Mouse (Mus musculus) cerebellum, postnatal 36 days (tissue): ENCODE measurements around the gene Hist1h2bm.
A peak's percentile ranks its signal among the peaks of the same experiment; 100 is the strongest.
"Not testable (repeated sequence)": the region's sequence is repeated elsewhere in the genome, so short reads cannot be mapped to it uniquely, and the experiment has no call there.

Experiments used
- DNase-seq, 2 experiments: peaks; one replicate each; pipeline ENCODE4 v3.0.0; 2021 to 2022; ENCODE audit warnings: mixed read lengths in 2 of 2

The Hist1h2bm gene

GRCm38 (mm10) chr13:21721757-21722372 is at the start of gene Hist1h2bm:
TSS of gene Hist1h2bm (plus strand) at chr13:21722044.
- DNase-seq: peak; percentile 42 to 66

- DNase-seq: no peak
Observed at GRCm38 (mm10) chr13:21677305-21677704, 44.5 kb upstream of the Hist1h2bm start, which contains the start of gene Olfr1360. TSS of gene Olfr1360 (minus strand) at chr13:21677405.

- DNase-seq: no peak
Observed at GRCm38 (mm10) chr13:21697811-21698210, 24.0 kb upstream of the Hist1h2bm start, which contains the start of gene Olfr1359. TSS of gene Olfr1359 (plus strand) at chr13:21698111.

- DNase-seq: no peak
Observed at GRCm38 (mm10) chr13:21706669-21707068, 15.2 kb upstream of the Hist1h2bm start.

- peak; percentile 86 to 91 for DNase-seq
Observed at GRCm38 (mm10) chr13:21710031-21710711, 11.7 kb upstream of the Hist1h2bm start.

GRCm38 (mm10) chr13:21710821-21711525 is 10.9 kb upstream of the Hist1h2bm start:
- peak; percentile 76 to 88 for DNase-seq

- DNase-seq: no peak
Observed at GRCm38 (mm10) chr13:21711698-21712097, 10.1 kb upstream of the Hist1h2bm start.

- peak; percentile 63 to 77 for DNase-seq
Observed at GRCm38 (mm10) chr13:21714725-21715124, 7.1 kb upstream of the Hist1h2bm start.

- no peak for DNase-seq
Observed at GRCm38 (mm10) chr13:21715131-21715863, 6.5 kb upstream of the Hist1h2bm start.

GRCm38 (mm10) chr13:21715864-21716539 is 5.8 kb upstream of the Hist1h2bm start, which contains the start of the genes Hist1h2bl and Hist1h2ai:
TSS of gene Hist1h2bl (minus strand) at chr13:21716143.
TSS of gene Hist1h2ai (plus strand) at chr13:21716422.
- peak; percentile 67 to 90 for DNase-seq

GRCm38 (mm10) chr13:21716540-21717391 is 5.1 kb upstream of the Hist1h2bm start:
- DNase-seq: not testable (repeated sequence)

GRCm38 (mm10) chr13:21717397-21718357 is 4.2 kb upstream of the Hist1h2bm start, which contains the start of gene Hist1h3h:
TSS of gene Hist1h3h (plus strand) at chr13:21717659.
- peak; percentile 67 to 76 for DNase-seq

- DNase-seq: no peak
Observed at GRCm38 (mm10) chr13:21718381-21719080, 3.3 kb upstream of the Hist1h2bm start.

- DNase-seq: not testable (repeated sequence)
Observed at GRCm38 (mm10) chr13:21721107-21721756, 612 bp upstream of the Hist1h2bm start.

- no peak for DNase-seq
Observed at GRCm38 (mm10) chr13:21722373-21722925, 605 bp downstream of the Hist1h2bm start.

GRCm38 (mm10) chr13:21722993-21723836 is 1.4 kb downstream of the Hist1h2bm start:
- no peak for DNase-seq

- no peak for DNase-seq
Observed at GRCm38 (mm10) chr13:21727948-21728572, 6.2 kb downstream of the Hist1h2bm start.
